Mouse (Mus musculus): ENCODE results near the gene Bsx.

Gene Bsx

GRCm38 (mm10) chr9:40892456-40892855, 18.5 kb downstream of the Bsx start:
- no peak for DNase-seq (ENCODE audit: low spot score)

DNA sequence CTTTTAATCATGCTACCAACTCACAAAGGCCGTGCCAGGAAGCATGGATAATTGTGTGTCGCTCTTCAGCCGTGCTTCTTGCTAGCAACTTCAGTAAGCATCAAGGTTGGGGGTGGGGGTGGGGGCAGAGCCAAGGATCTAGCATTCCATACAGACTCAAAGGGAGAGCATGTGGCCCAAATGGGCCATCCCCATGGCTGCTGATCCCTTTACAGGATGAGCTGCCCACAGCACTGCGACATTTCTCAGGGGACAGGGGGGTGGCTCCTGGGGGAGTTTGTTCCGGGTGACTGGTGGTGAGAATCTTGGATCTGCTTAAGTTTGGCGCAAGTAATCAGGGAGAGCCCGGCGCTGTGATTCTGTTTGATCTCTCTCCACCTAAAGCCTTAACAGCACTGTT, 33.5 kb downstream of the Bsx start:
- no peak for DNase-seq (ENCODE audit: low spot score)

- DNase-seq (ENCODE audit: low spot score): no peak
Observed at GRCm38 (mm10) chr9:40908411-40908810, 34.5 kb downstream of the Bsx start.

GRCm38 (mm10) chr9:40908915-40909314, 35.0 kb downstream of the Bsx start:
- DNase-seq (ENCODE audit: low spot score): no peak

GRCm38 (mm10) chr9:40917871-40918613, 44.1 kb downstream of the Bsx start:
- no peak for DNase-seq (ENCODE audit: low spot score)

GRCm38 (mm10) chr9:40927351-40927980, 53.5 kb downstream of the Bsx start:
- DNase-seq (ENCODE audit: low spot score): no peak
